Mouse (Mus musculus): ENCODE data around the gene Sprr2d. TPM values are rescaled to one million over a fixed set of nuclear protein-coding genes. Genes with fewer than 3 reads are reported as not detected.

The Sprr2d gene
- total RNA-seq (2021): not detected

- no peak for DNase-seq
Observed at GRCm38 (mm10) chr3:92338840-92339239, at the start of gene Sprr2d. Sprr2d (plus strand) TSS chr3:92339140.

DNA sequence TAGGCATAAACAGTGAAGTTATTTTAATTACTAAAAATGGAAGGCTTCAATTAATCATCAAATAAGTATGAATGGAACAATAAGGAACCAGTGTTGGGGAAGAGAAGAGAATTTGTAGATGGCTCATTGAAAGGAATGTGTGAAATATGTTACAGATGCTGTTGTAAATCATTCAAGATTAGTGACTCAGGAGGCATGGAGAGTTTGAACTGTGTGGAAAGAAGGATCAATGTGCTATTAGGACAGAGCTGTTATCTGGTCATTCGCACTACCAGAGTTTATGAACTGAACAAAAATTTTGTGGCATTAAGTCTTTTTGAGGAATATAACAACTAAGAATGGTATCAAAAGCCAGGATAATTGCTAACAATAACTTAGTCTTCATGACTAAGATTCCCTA, 31.5 kb upstream of the Sprr2d start:
- no peak for DNase-seq

DNA sequence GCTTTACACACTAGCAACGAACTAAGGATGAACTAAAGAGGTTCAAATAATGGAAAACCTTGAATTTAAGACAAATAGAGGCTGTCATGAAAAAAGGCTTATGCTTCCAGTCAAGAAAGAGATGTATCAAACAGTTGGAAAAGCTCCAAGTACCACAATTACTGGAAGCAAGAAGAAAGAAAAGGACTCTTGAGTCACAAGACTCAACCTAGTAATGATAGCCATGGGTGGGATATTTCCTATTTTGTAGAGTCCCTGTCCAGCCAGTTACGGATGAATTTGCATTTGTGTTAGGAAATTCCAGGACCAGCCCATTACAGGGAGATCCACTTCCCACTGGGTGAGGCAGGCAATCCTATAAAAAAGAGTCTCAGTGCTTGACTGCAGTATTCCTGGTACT, 22.6 kb upstream of the Sprr2d start, which contains the start of gene Sprr2b:
Gene Sprr2b, plus strand, starts transcription at position 301 of the 400 bp plus-strand sequence.
- DNase-seq: no peak

DNA sequence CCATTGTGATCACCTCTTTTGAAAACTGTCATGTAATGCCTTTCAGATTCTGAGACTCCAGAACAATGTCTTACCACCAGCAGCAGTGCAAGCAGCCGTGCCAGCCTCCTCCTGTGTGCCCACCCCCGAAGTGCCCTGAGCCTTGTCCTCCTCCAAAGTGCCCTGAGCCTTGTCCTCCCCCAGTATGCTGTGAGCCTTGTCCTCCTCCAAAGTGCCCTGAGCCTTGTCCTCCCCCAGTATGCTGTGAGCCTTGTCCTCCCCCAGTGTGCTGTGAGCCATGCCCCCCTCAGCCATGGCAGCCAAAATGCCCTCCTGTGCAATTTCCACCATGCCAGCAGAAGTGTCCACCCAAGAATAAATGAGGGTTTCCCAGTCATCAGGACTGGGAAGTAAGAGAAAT, 21.6 kb upstream of the Sprr2d start:
- DNase-seq: no peak

GRCm38 (mm10) chr3:92336278-92336677, 2.7 kb upstream of the Sprr2d start:
- no peak for DNase-seq

DNA sequence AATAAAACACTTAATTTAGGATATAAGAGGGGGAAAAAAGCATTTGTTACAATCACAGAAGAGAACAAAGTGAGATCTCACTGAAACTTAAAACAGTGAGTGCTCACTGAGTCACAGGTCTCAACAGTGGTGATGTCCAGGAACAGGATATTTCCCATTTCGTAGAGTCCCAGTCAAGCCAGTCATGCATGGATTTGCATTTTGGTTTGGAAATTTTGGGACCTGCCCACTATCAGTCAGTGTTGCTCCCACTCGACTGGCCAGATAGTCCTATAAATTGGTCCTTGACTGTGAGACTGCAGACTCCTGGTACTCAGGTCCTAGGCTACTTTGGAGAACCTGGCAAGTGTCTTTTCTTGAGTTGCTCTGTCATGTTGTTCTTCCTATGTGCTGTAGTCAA, 12.9 kb downstream of the Sprr2d start, which contains the start of gene Sprr2e:
Gene Sprr2e, plus strand, starts transcription at position 301 of the 400 bp plus-strand sequence.
- no peak for DNase-seq

DNA sequence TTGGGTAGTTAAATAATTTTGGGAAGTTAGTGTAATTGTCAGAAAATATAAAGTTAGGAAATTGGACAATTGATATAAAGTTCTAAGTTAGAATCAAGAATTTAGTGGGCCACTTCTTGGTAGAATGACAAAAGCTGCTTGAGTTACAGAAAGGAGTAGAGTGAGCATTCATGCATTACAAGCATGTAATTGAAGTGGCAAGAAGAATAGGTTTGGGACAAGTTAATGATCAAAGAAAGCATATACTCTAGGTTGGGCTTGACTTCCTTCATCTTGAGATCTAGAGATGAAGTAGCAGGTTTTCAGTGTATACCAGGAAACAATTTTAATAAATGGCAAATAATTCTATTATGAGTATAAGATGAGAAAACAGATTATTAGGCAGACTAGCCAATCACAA, 22.7 kb downstream of the Sprr2d start:
- no peak for DNase-seq

- DNase-seq: no peak
Observed at GRCm38 (mm10) chr3:92364887-92365286, 25.9 kb downstream of the Sprr2d start, which contains the start of gene Sprr2f. Sprr2f (plus strand) TSS chr3:92365187.

GRCm38 (mm10) chr3:92373613-92374012, 34.7 kb downstream of the Sprr2d start:
- DNase-seq: no peak

DNA sequence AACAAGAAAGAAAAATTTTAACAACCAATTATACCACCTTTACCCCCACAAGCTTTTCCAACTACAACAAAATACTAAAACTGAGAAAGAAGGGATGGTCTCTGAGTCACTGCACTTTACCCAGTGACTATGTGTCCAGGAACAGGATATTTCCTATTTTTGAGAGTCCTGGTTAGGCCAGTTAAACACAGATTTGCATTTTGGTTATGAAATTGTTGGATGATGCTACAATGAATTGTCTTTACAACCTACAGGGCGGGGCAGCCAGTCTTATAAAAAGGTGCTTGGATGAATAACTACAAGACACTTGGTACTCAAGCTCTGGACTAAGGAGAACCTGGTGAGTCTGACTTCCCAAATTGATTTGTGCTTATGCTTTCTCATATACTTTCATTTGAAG, 46.4 kb downstream of the Sprr2d start, which contains the start of gene Sprr2h:
Gene Sprr2h, plus strand, starts transcription at position 301 of the 400 bp plus-strand sequence.
- no peak for DNase-seq

Other genes with a start within 250 kb of the Sprr2d start
- gene Prr9, start 215.2 kb upstream of the Sprr2d start, total RNA-seq (2021): not detected
- not detected for gene Lelp1, start 196.4 kb upstream of the Sprr2d start, total RNA-seq (2021)
- gene Sprr2a1, start 123.3 kb upstream of the Sprr2d start, total RNA-seq (2021): under 1 TPM in 1 of 2 experiments, not detected in 1; 0.19 TPM
- 1 to 10 TPM; 4.0 to 5.1 TPM for gene Sprr2a2, start 123.2 kb upstream of the Sprr2d start, total RNA-seq (2021)
- gene Sprr2a3, start 53.7 kb upstream of the Sprr2d start, total RNA-seq (2021): not detected
- not detected for gene Sprr2b, start 22.5 kb upstream of the Sprr2d start, total RNA-seq (2021)
- not detected for gene Sprr2e, start 13.0 kb downstream of the Sprr2d start, total RNA-seq (2021)
- gene Sprr2f, start 26.0 kb downstream of the Sprr2d start, total RNA-seq (2021): not detected
- not detected for gene Sprr2h, start 46.5 kb downstream of the Sprr2d start, total RNA-seq (2021)
- not detected for gene Sprr2i, start 68.9 kb downstream of the Sprr2d start, total RNA-seq (2021)
- gene Sprr2j-ps, start 78.9 kb downstream of the Sprr2d start, total RNA-seq (2021): not detected
- 1 to 10 TPM; 1.7 to 4.6 TPM for gene Gm9774, start 90.3 kb downstream of the Sprr2d start, total RNA-seq (2021)
- gene Sprr2k, start 93.4 kb downstream of the Sprr2d start, total RNA-seq (2021): not detected
- gene Sprr1b, start 99.6 kb downstream of the Sprr2d start, total RNA-seq (2021): not detected
- not detected for gene Sprr3, start 119.6 kb downstream of the Sprr2d start, total RNA-seq (2021)
- gene Sprr1a, start 146.8 kb downstream of the Sprr2d start, total RNA-seq (2021): not detected
- gene Sprr4, start 161.4 kb downstream of the Sprr2d start, total RNA-seq (2021): not detected
- not detected for gene 2310046K23Rik, start 195.4 kb downstream of the Sprr2d start, total RNA-seq (2021)
- gene Ivl, start 234.6 kb downstream of the Sprr2d start, total RNA-seq (2021): not detected
- not detected for gene Smcp, start 249.9 kb downstream of the Sprr2d start, total RNA-seq (2021)